Mouse (Mus musculus): ENCODE data around the gene Megf11.
A peak's percentile ranks its signal among the peaks of the same experiment; 100 is the strongest.

The Megf11 gene

DNA sequence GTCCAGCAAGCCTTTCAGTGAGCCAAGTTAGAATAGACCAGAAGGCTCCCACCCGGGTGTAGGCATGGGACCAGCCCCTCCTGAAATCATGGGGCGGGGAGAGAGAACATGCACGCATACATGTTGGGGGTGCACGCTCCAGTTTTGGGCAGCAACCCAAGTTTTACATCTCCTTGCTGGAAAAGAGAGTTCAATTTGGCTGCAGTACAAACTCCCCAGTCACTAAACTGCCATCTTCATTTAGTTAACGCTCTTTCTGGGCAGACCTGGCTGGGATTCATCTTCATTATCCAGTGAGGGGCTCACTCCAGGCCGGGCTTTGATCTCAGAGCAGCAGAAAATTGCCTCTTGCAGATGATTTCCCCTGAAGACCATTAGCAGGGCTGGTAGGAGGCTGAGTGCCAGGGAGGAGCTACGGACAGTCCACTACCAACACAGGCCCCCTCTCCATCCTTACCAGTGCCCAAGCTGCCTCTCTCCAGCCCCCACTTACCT, 218.8 kb downstream of the Megf11 start:
- DNase-seq (ENCODE audit: low spot score in 2 of 2) = no peak

DNA sequence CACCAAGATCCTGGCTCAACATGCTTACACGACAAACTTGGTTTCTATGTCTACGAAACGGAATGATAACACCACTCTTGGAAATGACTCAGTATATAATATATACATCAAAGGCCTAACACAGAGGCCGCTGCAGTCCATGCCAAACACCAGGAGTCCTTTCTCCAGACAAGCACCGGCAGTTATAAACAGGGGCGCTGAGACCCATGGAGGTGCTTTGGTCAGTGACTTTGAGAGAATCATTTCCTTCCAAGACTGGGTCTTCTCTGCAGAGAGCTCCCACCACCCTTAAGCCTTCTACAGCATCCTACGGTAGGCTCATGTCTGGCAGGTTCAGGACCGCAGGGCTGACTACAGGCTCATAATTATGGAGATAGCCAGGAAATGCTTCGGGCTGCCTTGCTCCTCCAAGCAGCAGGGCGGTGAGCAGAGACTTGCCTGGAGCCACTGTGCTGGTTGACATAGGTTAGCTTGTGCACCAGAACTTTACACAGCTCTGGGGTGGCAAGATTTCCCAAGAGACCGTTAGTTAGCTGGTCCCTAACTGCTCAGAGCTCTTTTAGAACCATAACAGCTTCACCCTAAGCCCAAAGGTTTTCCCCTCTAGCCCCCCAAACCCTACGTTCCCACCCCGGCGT, 219.8 kb downstream of the Megf11 start:
- no peak for DNase-seq (ENCODE audit: low spot score in 2 of 2)

DNA sequence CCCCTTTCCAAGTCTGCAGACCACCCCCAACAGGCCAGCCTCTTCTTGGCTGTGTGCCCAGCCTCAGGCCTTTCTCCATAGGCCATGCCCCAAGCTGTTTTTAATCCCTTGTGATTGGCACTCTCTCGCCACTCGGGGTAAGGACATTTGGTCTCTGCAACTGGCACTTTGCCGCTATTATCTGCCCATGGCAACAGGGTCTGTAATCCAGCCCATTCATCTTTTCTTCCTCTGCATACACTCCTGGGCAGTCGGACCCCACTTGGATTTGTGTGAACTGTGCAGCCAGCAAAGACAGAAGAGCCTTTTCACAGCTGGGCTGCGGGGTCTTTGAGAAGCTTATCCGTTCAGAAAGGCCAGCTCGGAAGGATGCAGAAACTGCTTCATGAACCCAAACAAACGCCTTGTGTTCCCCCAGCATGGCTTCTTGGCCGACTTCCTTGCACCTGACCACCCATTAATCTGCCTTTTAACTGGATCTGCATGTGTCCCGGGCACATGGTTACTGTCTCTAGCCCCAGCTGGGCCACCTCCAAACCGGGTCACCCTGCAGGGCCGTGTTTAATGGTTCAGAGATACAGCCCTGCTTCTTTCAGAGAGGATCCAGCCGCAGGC, 220.4 kb downstream of the Megf11 start:
- DNase-seq (ENCODE audit: low spot score in 2 of 2) = peak; percentile 10 to 25

DNA sequence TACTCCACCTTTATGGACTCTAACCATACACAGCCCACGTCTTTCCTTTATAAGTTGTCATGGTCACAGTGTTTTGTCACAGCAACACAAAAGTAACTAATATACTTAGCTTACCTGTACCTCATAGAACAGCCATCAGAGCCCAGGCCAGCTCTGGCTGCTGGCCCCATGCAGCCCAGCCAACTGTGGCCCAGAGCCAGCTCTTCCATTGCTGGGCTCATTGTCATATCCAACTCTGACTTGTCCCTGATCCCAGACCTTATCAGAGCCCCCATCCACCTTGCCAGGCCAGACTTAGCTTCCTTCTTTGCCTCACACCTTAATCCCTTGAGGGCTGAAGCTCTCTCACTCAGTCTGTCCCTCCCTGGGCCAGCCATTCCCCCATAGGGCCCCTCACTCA, 221.6 kb downstream of the Megf11 start:
- DNase-seq (ENCODE audit: low spot score in 2 of 2) = no peak

DNA sequence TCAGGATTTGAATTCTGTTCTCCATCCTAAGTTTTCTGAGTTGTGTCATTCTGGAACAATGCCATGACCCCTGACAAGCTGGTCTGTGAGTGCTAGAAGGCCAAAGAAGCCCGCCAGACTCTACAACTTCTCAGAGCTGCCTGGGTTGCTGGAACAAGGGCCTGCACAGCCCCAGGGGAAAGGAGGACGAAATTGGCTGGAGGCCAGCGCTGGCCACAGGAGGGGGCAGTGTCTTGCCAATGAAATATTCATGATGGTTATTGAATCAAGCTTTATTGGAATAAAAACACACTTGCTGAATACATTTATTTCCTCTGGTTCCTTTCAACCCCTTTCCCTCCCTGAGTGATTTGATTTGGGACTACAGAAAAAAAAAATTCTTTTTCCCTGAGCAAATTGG, 224.1 kb downstream of the Megf11 start:
- DNase-seq (ENCODE audit: low spot score in 2 of 2) = peak; percentile 15 to 18

DNA sequence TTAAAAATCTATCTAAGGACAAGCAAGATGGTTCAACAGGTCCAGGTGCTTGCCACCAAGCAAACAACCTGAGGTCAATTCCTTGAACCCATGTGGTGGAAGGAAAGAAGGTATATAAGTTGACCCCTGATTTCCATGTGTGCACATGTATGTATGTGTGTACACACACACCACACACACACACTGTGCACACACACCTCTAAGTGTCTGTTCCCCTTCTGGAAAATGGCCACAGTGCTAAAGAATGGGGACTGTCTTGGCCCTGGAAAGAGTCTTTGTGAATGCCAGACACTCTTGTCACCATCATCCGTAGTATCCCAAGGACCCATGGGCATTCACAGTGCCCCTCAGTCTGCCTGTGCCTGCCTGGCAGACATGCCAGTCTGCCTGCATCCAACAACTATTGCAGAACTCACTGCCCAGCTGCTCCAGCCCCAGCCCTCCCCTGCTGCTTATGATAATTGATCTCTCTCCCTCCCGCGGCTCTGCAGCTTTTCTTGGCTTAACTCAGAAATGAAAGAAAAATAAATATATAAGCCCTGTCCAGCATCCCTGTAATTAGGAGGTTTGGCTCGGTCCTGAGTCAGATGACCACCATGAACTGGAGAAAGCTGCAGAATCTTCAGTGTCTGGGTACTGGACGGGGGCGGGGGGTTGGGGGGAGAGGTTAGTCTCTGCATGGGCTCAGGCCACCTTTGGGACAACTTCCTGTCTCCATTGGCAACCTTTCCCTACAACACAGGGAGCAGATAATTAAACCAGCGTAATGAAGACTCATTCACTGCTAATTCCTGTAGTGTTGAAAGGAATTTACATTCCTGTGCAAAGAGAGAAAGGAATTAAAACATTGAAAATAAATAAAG, 226.9 kb downstream of the Megf11 start:
- no peak for DNase-seq (ENCODE audit: low spot score in 2 of 2)

DNA sequence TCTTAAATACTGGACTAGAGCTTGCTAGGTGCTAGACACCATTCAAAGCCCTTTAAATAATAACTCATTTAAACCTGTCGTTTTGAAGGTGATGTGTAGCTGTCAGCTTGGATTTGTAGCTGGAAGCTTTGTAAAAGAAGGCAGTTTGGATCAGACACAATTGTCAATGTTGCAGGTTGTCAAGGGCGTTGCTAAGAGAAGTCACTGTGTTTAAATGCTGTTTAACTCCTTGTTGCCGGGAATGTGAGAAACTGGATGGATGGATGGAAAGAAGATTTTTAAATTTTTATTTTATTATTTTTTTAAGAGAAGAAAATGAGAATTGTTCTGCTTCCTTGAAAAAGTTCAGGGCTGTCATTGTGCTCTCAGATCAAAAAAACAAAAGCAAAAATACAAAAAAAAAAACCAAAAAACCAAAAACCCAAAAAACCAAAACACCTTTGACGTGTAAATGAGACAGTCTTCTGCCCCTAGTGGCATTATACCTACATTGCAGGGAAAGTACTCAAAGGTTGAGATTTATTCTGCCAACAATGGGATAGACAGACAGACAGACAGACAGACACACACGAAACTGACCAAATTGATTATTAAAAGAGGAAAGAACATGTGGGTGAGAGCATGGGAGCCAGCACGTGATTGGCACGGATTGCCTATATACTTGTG, 227.7 kb downstream of the Megf11 start:
- DNase-seq (ENCODE audit: low spot score in 2 of 2) = no peak

DNA sequence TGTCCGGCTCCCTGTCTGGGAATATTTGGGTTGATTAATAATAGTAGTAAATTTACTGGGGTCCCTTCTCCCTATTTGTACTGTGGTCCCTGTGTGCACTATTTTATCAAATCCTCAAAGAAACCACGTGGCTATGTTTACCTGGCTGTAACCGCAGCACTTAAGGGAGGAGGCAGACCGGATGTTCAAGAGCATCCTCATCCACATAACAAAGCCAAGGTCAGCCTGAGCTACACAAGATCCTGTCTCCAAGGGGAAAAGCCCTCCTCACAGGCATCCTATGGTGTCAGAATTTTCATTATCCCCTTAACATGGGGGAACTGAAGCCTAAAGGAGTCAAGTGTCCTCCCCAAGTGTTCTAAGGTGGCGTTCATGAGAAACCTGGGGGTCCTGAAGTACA, 232.0 kb downstream of the Megf11 start:
- no peak for DNase-seq (ENCODE audit: low spot score in 2 of 2)

DNA sequence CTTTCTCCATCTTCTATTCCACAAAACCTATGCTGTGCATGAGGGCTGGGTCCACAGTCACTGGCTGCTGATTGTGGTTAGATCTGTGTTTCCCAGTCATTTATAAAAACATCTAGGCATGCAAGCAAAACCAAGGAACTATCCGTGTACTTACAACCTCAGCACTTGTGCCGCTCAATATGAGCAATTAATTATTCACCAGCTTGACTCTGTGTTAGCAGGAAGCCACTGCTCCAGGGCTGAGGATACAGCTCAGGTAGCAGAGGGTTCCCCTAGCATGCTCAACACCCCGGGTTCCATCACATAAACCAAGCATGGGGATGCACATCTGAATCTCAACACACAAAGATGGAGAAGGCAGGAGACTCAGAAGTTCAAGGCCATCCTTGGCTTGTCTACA, 233.0 kb downstream of the Megf11 start:
- DNase-seq (ENCODE audit: low spot score in 2 of 2) = no peak

DNA sequence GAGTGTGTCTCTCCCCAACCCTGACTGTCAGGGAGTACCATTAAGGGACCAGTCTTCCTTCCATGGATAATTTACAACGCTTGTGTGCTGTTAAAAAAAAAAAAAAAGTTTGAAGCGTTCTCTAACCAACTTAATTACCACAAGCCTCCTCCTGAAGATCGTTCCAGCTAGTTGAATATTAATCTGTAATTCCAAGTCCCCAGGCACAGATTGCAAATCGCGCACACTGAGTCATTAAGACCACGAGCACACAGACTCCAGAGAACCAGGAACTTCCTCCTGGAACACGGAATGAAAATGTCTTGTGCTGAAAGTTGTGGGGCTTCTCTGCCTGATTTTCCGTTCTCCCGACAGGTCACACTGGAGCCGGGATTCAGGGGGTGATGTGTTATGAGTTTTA, 234.0 kb downstream of the Megf11 start:
- no peak for DNase-seq (ENCODE audit: low spot score in 2 of 2)

DNA sequence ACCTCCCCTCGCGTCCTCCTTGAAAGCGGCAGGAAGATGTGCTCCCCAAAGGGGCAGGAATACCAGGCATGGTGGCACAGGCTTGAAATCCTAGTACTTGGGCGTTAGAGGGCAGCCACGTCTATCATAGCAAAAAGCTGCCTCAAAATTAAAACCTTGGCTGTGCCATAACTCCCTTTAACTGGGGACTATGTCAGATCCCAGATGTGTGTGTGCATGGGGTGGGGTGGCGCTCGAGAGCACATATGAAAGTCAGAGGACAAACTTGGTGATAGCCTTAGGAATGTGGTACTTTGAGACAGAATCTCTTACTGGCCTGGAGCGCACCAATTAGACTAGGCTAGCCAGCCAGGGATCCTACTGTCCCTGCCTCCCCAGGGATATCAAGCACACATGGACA, 235.2 kb downstream of the Megf11 start:
- DNase-seq (ENCODE audit: low spot score in 2 of 2) = no peak

DNA sequence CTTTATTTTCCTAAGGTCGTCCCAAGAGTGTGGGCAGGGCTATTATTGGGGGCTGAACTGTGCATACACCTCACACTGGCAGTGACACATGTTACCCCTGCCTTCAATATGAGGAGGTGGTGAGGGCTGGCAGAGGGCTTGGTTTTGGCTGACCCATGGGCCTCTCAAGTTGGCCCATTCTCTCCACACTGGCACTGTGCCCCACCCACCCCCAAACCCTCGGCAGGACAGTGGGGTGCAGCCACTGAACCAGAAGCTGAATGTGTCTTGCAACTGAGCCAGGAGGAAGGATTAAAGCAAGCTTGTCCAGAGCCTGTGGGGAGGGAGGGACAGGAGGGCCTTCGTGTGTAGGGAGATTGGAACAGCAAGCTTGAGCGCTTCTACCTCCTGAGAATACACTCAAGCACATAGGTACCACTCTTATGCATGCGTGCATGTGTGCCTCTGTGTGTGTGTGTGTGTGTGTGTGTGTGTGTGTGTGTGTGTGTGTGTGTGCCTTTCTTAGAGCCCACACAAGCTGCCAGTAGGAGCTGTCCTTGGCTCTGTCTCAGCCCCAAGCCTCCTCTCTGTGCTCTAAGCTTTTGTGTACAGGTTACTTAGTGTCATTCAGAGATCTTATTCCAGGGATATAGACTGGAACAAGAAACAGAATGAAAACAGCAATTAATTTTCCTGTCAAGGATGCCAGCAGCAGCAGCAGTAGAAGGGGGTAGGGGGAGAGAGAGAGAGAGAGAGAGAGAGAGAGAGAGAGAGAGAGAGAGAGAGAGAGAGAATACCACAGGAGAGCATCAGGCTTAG, 236.3 kb downstream of the Megf11 start:
- DNase-seq (ENCODE audit: low spot score in 2 of 2) = no peak

DNA sequence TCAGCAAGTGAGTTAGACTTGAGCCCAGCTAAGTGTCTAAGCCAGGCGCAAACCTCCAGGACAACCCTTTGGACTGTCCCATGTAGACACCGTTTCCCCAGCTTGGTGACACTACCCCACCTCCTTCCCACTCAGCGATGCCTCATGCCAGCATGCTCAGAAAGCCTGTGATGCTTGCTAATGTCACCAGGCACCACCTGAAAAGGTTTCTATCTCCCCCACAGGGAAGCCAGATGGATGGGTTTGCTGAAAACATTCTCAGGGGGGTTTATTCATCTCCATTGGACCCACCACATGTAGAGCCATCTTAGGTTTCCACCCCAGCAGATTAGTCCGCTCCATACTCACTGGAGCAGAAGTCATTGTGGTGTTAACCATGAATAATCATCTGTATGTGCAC, 237.9 kb downstream of the Megf11 start:
- no peak for DNase-seq (ENCODE audit: low spot score in 2 of 2)

DNA sequence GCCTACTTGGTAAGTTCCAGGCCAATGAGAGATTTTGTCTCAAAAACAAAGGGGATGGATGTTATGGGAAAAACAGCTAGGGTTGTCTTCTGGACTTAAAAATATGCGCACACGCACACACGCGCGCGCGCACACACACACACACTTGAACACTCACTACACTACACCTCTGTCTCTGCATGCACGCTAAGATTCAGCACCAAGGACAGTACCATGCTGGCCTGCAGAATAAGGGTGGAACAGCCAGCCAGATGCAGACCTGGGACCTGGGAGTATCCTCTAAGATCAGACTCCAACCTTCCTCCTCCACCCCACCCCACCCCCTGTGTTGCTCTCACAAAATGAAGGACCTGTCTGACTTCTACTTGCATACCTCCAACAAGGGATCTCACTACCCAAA, 239.1 kb downstream of the Megf11 start:
- DNase-seq (ENCODE audit: low spot score in 2 of 2) = no peak

DNA sequence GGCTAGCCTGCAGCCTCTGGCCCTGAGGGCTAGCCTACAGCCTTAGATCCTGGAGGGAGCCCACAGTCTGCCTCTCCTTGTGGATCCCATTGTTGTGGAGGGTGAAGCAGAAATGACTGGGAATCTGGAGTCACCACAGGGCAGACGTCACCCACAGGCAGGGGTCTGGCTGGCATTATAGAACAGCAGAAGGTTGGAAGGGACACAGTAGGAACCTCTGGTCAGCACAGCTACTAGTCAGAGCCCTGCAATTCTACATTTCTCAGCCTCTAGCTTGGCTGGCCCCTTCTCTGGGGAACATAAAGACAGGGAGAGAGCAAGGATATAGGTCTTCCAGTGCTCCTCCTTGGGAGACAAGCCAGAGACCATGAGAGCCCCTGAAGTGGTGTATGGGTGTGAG, 244.4 kb downstream of the Megf11 start:
- DNase-seq (ENCODE audit: low spot score in 2 of 2) = no peak

DNA sequence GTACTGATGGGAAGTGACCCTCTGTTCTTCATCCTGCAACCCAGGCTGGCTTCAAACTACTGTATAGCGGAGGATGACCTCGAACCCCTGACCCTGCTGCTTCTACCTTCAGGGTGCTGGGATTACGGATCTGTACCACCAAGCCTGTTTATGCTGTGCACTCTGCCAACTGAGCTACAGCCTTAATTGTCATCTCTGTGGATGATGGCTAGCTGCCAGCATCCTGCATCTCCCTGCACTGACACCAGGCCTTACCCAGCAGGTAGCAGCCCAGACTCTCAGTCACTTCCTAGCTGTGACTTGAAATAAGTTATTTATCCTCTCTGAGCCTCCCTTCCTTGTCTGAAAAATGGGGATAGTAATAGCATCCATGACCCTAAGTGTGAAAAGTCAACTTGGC, 247.7 kb downstream of the Megf11 start:
- no peak for DNase-seq (ENCODE audit: low spot score in 2 of 2)

DNA sequence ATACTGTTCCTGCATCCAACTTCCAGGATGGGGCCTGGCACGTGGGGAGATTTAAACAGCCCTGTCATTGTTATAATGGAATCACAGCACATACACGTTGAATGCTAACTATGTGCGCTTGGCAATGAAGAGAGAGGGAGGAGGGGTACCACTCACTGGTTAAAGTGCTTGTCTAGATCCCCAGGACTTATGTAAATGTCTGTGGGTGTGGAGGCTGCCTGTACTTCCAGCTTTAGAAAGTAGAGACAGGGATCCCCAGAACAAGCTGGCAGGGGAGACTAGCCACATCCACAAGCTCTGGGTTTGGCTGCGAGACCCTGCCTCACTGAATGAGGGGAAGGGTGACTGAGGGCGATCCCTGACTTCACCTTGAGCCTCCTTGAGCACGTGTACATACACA, 250.7 kb downstream of the Megf11 start:
- peak; percentile 49 to 57 for DNase-seq (ENCODE audit: low spot score in 2 of 2)

DNA sequence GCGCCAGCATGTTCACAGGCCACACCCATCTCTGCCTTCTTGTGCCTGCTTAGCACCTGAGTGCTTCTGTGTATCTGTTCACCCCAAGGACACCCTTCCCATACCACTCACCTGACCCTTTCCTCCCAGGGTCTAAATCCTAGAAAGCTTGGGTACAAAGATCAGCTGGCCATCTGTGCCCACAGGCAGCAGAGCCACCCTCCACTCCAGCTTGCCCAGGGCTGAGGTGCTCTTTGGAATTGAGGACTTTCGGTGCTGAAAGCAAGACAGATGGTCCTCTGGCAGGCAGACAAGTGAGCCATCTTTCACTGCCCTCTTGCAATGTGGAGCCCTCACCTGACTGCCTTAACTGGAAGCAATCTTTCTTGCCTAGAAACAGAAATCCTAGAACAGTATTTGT, 251.5 kb downstream of the Megf11 start:
- DNase-seq (ENCODE audit: low spot score in 2 of 2) = no peak

DNA sequence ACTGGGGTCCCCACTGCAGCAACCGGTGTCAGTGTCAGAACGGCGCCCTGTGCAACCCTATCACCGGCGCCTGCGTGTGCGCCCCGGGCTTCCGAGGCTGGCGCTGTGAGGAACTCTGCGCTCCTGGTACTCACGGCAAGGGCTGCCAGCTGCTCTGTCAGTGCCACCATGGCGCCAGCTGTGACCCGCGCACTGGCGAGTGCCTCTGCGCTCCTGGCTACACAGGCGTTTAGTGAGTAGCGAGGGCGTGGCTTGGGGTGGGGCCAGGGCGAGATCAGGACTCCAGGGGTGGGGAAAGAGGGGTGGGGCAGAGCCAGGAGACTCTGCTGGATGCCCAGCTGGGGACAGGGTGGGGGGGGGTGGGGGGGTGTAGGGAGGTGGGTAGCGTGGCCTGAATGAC, 252.8 kb downstream of the Megf11 start:
- DNase-seq (ENCODE audit: low spot score in 2 of 2) = no peak

DNA sequence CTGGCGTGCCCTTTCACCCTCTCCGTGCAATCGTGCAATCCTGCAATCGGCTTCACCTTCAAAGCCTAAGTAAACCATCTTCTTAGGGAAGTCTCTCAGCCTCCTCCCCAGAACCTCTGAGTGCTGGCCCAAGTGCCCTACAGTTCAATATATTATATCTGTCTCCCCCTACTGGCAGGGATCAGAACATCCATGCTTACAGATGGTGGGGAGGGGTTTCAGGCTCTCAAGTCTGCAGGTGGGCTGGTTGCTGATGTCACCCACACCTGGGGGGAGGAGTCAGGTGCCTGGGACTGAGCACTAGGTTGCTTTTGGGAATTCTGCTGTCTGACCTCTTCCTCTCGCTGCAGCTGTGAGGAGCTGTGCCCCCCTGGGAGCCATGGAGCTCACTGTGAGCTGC, 254.2 kb downstream of the Megf11 start:
- peak; percentile 55 to 64 for DNase-seq (ENCODE audit: low spot score in 2 of 2)

DNA sequence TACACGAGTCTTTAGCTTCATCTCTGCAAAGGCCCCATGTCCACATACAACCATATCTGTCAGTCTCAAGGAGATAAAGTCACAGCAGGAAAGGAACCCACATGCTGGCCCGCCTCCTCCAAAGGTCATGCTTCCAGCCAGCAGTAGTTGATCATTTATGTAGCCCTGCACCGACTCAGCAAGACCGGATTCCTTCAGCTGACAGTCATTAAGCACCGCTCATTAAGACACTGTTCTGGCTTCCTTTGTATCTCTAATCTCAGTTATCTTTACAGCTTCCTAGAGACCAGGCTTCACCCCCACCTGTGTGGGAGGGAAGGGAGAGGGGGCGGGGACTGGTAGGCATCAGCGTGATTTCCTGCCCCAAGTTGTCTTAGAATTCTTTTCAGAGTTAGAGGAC, 258.7 kb downstream of the Megf11 start:
- DNase-seq (ENCODE audit: low spot score in 2 of 2) = no peak

DNA sequence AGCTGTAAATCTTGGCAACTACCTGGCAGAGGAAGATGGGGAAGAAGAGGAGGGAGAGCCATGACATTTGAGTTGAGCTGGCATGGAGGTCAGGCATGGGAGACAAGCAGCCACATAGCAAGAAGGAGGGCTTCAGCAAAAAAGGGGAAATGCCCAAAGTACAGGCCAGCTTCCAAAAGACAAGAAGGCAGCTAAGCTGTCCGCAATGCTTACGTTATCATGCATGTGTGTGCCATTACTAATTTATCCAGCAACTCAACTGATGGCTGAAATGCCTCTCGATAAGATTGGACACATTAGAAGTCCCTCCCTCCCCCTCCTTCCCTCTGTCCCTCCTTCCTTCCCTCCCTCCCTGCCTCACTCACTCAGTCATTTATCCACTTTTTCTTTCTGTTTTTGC, 260.0 kb downstream of the Megf11 start:
- DNase-seq (ENCODE audit: low spot score in 2 of 2) = no peak
